Mouse (Mus musculus) limb, embryonic 14.5 days (tissue): ENCODE results near the gene Odr4. TPM values are rescaled to one million over a fixed set of nuclear protein-coding genes. Genes with fewer than 3 reads are reported as not detected.

ENCODE experiments used
- ATAC-seq: fragments of 200-750 bp; cut with Nextera tagmentation; 2 replicates; pipeline ENCODE4 v1.8.0; 2017; ENCODE audit warnings: low read depth, moderate number of reproducible peaks, moderate TSS enrichment; ENCODE audit not compliant: low FRiP score
- DNase-seq: peaks from one replicate; pipeline ENCODE4 v3.0.0-alpha.2; 2015; ENCODE audit warnings: low spot score
- H3K27ac ChIP-seq: fragments of 300-500 bp; sonication (generic); replicated peaks from 2 replicates; pipeline ENCODE4 v1.5.1; 2014; ENCODE audit warnings: low read depth, mild to moderate bottlenecking, low read length, moderate library complexity, mixed read lengths
- H3K27me3 ChIP-seq: fragments of 300-500 bp; sonication (generic); 2 replicates; pipeline ENCODE4 v1.6.1; 2014; ENCODE audit warnings: low read length, mixed read lengths; ENCODE audit not compliant: control insufficient read depth, insufficient read depth
- H3K36me3 ChIP-seq: fragments of 300-500 bp; sonication (generic); 2 replicates; pipeline ENCODE4 v1.6.1; 2014; ENCODE audit warnings: mild to moderate bottlenecking, low read length, moderate library complexity, mixed read lengths; ENCODE audit not compliant: control insufficient read depth, insufficient read depth
- H3K4me1 ChIP-seq: fragments of 300-500 bp; sonication (generic); 2 replicates; pipeline ENCODE4 v1.6.1; 2014; ENCODE audit warnings: antibody characterized with exemption, low read length, mixed read lengths; ENCODE audit not compliant: control insufficient read depth, insufficient read depth
- H3K4me2 ChIP-seq: fragments of 300-500 bp; sonication (generic); replicated peaks from 2 replicates; pipeline ENCODE4 v1.6.1; 2014; ENCODE audit warnings: low read depth, mild to moderate bottlenecking, low read length, moderate library complexity; ENCODE audit not compliant: severe bottlenecking
- H3K4me3 ChIP-seq: fragments of 300-500 bp; sonication (generic); replicated peaks from 2 replicates; pipeline ENCODE4 v1.5.1; 2014; ENCODE audit warnings: low read length
- H3K9ac ChIP-seq: fragments of 300-500 bp; sonication (generic); 2 replicates; pipeline ENCODE4 v1.6.1; 2014; ENCODE audit warnings: mild to moderate bottlenecking, low read depth, low read length, moderate library complexity; ENCODE audit not compliant: severe bottlenecking
- H3K9me3 ChIP-seq: fragments of 300-500 bp; sonication (generic); 2 replicates; pipeline ENCODE4 v1.6.1; 2016; ENCODE audit warnings: low read length; ENCODE audit not compliant: control insufficient read depth
- POLR2A ChIP-seq: fragments of 200-500 bp; IDR thresholded peaks from 2 replicates; pipeline ENCODE4 v1.8.0; 2012; ENCODE audit warnings: inconsistent platforms, mild to moderate bottlenecking, moderate library complexity, borderline replicate concordance; ENCODE audit not compliant: insufficient read depth, insufficient read length; ENCODE audit errors: extremely low read depth
- WGBS: fragments of 180-500 bp; shearing (Covaris S2); extraction: QIAGEN DNeasy Blood & Tissue Kit; methylation state at CpG from one replicate; pipeline ENCODE4 v1.1.7; 2014; 5-methylcytosine and 5-hydroxymethylcytosine counted together
- polyA plus RNA-seq, 2 experiments: library from polyadenylated mRNA; depleted of rRNA in 1 of 2; stranded (reverse) in 1 of 2; unstranded in 1 of 2; fragments of >200 nt; fragmentation: Nextera tagmentation in 1 of 2; extraction: Ambion mirVana in 1 of 2; gene quantifications; 2 replicates each; pipeline versions ENCODE4 v1.2.1 to v1.2.3; 2012 to 2014

Odr4 gene
- polyA plus RNA-seq, 2 experiments: 29.4 to 42.9 TPM

DNA sequence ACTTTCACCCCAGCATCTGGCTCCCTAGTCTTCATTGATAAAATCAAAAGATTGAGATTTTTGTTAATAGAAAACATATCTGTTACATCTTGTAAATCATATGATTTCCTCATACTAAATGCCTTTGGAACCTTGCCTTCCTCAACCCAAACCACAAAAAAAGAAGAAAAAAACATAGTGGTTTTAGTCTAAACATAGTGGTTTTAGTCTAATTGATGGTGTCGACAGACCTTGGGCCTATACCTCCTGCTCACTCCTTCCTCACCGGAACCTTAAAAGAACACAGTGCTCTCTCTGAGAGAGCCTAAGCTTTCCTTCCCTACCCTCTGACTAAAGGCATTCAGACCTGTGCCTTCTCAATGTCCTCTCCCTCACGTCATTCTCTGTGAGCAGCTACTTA, 3.1 kb upstream of the Odr4 start:
- H3K4me3 ChIP-seq: no peak overlapping the region
- TF ChIP-seq POLR2A: no peak
- ATAC-seq: no peak
- peaks cover 40% of the 10 kb centered on the region for H3K36me3 ChIP-seq
- no peak for DNase-seq
- H3K4me1 ChIP-seq: 0 out of 2 replicates have a peak, but pooled peaks cover 4% of the 10 kb centered on the region
- no peak overlapping the region for H3K27ac ChIP-seq
- 88% methylated on average over 3 of the region's 3 CpGs for WGBS
- H3K9me3 ChIP-seq: no peaks in the 10 kb centered on the region
- H3K27me3 ChIP-seq: no peaks in the 10 kb centered on the region
- no peak overlapping the region for H3K9ac ChIP-seq
- no peak overlapping the region for H3K4me2 ChIP-seq

DNA sequence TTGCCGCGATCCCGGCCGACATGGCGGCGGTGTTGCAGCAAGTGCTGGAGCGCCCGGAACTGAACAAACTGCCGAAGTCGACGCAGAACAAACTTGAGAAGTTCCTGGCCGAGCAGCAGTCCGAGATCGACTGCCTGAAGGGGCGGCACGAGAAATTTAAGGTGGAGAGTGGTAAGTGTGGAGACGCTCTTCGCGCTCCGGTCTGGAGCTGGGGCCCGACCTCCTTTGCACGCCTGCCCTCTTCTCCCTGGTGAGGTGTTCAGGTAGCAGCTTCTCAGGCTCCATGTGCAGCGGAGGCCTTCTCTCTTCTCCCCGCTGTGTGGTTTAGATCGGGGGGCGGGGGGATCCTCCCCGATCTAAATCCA, 590 bp upstream of the Odr4 start:
- Histone ChIP-seq H3K9me3 (no peaks in the 10 kb centered on the region), H3K4me2 (peak overlapping the region; percentile 64), H3K9ac (peak overlapping the region; percentile 59), H3K4me3 (peak overlapping the region; percentile 57), H3K27me3 (no peaks in the 10 kb centered on the region), H3K36me3 (peaks cover 37% of the 10 kb centered on the region), H3K4me1 (0 out of 2 replicates have a peak, but pooled peaks cover 4% of the 10 kb centered on the region), H3K27ac (peak overlapping the region; percentile 87)
- no peak for TF ChIP-seq POLR2A
- ATAC-seq: peak; percentile 53
- DNase-seq: peak; percentile 58
- WGBS: 0% methylated on average over 27 of the region's 27 CpGs

- H3K36me3 ChIP-seq: peaks cover 41% of the 10 kb centered on the region
- WGBS: 28% methylated on average over 11 of the region's 11 CpGs
- peak overlapping the region; percentile 54 for H3K4me2 ChIP-seq
- ATAC-seq (0 out of 2 replicates have a peak, but pooled peaks have one; percentile 1), DNase-seq (no peak)
- peak overlapping the region; percentile 52 for H3K9ac ChIP-seq
- TF ChIP-seq POLR2A: no peak
- H3K27me3 ChIP-seq: no peaks in the 10 kb centered on the region
- H3K27ac ChIP-seq: peak overlapping the region; percentile 84
- H3K4me1 ChIP-seq: 0 out of 2 replicates have a peak, but pooled peaks cover 4% of the 10 kb centered on the region
- no peaks in the 10 kb centered on the region for H3K9me3 ChIP-seq
- H3K4me3 ChIP-seq: peak overlapping the region; percentile 57
Measured at GRCm38 (mm10) chr1:150391931-150392637, 796 bp downstream of the Odr4 start.

DNA sequence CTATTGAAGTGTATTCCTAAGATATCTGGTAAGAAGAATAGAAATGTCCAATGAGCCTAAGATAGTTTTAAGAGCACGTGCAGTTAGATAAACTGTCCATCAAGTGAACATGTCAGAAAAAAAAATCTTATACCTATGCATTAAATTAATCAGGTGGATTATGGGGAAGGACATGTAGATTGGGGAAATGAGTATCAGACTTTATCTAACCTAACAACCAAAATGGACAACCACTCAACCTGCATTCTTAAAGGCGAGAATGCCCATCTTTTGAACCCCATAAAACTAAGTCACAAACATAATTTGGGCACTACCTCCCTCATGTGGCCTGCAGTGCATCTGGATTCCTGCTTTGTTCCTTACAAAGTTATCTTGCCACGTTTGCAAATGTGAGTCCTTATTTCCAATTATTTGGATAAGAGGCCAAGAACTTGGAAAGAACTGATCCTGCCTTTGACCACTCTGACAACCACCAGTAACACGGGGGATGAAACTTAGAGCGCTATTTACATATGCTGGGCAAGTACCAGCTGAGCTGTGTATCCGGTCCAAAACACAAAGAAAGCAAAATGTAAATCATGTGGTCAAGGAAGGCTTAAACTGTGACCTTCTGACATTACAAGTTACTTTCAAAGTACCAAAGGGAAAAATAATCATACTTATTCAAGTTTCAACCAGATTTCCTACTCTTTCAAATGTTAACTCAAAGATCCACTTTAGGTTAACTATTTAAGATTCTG, 3.3 kb downstream of the Odr4 start:
- Histone ChIP-seq H3K4me1 (0 out of 2 replicates have a peak, but pooled peaks cover 4% of the 10 kb centered on the region), H3K4me2 (no peak overlapping the region), H3K27me3 (no peaks in the 10 kb centered on the region), H3K4me3 (no peak overlapping the region), H3K27ac (no peak overlapping the region), H3K36me3 (peaks cover 38% of the 10 kb centered on the region), H3K9ac (no peak overlapping the region), H3K9me3 (no peaks in the 10 kb centered on the region)
- DNase-seq: no peak
- no peak for ATAC-seq
- no peak for TF ChIP-seq POLR2A
- WGBS: 87% methylated on average over 6 of the region's 6 CpGs

- Histone ChIP-seq H3K4me3 (no peak overlapping the region), H3K9me3 (no peaks in the 10 kb centered on the region), H3K36me3 (peaks cover 46% of the 10 kb centered on the region), H3K27me3 (no peaks in the 10 kb centered on the region), H3K4me1 (0 out of 2 replicates have a peak, but pooled peaks cover 4% of the 10 kb centered on the region), H3K27ac (no peak overlapping the region), H3K9ac (no peak overlapping the region), H3K4me2 (no peak overlapping the region)
- DNase-seq: no peak
- no peak for TF ChIP-seq POLR2A
- 92% methylated on average over 9 of the region's 9 CpGs for WGBS
- ATAC-seq: no peak
Measured at GRCm38 (mm10) chr1:150387572-150387971, 5.3 kb downstream of the Odr4 start.
